Mouse (Mus musculus) kidney, adult 2 months (tissue): ENCODE data around the gene Ccdc171. TPM values are rescaled to one million over a fixed set of nuclear protein-coding genes. Genes with fewer than 3 reads are reported as not detected.
"Not testable (repeated sequence)": the region's sequence is repeated elsewhere in the genome, so short reads cannot be mapped to it uniquely, and the experiment has no call there.

Experiments
- DNase-seq: peaks from one replicate; pipeline ENCODE4 v3.0.0; 2021
- H3K27ac ChIP-seq: fragments of 200-500 bp; 2 replicates; pipeline ENCODE4 v1.5.1; 2012; ENCODE audit warnings: low read depth, low read length, control low read depth, inconsistent platforms; ENCODE audit not compliant: insufficient read depth
- H3K27me3 ChIP-seq: fragments of 200-500 bp; replicated peaks from 2 replicates; pipeline ENCODE4 v1.6.1; 2012; ENCODE audit warnings: mild to moderate bottlenecking, moderate library complexity, low read length, inconsistent platforms; ENCODE audit not compliant: control insufficient read depth, insufficient read depth
- H3K36me3 ChIP-seq: fragments of 200-500 bp; 2 replicates; pipeline ENCODE4 v1.6.1; 2012; ENCODE audit warnings: mild to moderate bottlenecking, moderate library complexity, low read length, inconsistent platforms; ENCODE audit not compliant: control insufficient read depth, insufficient read depth
- H3K4me1 ChIP-seq: fragments of 200-500 bp; 2 replicates; pipeline ENCODE4 v1.6.1; 2011; ENCODE audit warnings: low read length; ENCODE audit not compliant: control insufficient read depth, insufficient read depth
- H3K4me3 ChIP-seq: fragments of 200-500 bp; 2 replicates; pipeline ENCODE4 v1.5.1; 2011; ENCODE audit warnings: mild to moderate bottlenecking, low read depth, low read length, control low read depth; ENCODE audit not compliant: insufficient read depth
- CTCF ChIP-seq: fragments of 200-500 bp; conservative IDR thresholded peaks from 2 replicates; pipeline ENCODE4 v1.5.1; 2011; ENCODE audit warnings: low read depth, mild to moderate bottlenecking, control low read depth, low read length, moderate library complexity, mixed read lengths; ENCODE audit not compliant: insufficient read depth, insufficient read length
- POLR2A ChIP-seq: fragments of 200-500 bp; IDR thresholded peaks from one replicate; pipeline ENCODE4 v1.6.1; 2011; ENCODE audit warnings: low read depth, low read length, control low read depth
- WGBS: fragments of 180-500 bp; shearing (Covaris S2); methylation state at CpG from one replicate; pipeline ENCODE4 v1.1.7; 2018; 5-methylcytosine and 5-hydroxymethylcytosine counted together
- polyA plus RNA-seq: library from polyadenylated mRNA; depleted of rRNA; stranded (reverse); fragments of >200 nt; gene quantifications from 2 replicates; pipeline ENCODE4 v1.2.3, GENCODE M21; 2012

Gene Ccdc171
- polyA plus RNA-seq, 1 experiment = 0.72 TPM

DNA sequence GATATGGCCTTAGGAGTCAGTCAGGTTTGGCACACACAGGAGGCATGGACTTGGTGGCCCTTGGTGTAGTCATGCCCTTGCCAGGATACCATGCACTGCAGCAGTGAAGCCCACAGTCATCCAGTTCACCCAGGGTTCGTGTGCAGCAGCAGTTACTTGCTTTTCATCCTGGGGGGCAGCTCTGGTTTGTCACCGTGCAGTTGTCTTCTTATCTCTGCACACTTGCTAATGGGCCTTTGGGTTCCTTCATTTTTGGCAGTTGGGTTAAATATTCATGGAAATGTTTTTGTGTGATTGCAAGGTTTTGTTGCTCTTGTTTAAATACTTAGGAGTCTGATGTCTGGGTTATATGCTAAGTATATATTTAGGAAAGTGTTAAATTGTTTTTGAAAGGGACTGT lies 144.2 kb downstream of the Ccdc171 start:
- H3K4me3 ChIP-seq = no peak overlapping the region
- 80% methylated on average over 2 of the region's 2 CpGs for WGBS
- H3K27ac ChIP-seq = no peak overlapping the region
- no peaks in the 10 kb centered on the region for H3K4me1 ChIP-seq
- TF ChIP-seq CTCF = no peak
- TF ChIP-seq POLR2A = no peak
- no peak for DNase-seq
- H3K27me3 ChIP-seq = no peaks in the 10 kb centered on the region
- H3K36me3 ChIP-seq = 0 out of 2 replicates have a peak, but pooled peaks cover 2% of the 10 kb centered on the region

DNA sequence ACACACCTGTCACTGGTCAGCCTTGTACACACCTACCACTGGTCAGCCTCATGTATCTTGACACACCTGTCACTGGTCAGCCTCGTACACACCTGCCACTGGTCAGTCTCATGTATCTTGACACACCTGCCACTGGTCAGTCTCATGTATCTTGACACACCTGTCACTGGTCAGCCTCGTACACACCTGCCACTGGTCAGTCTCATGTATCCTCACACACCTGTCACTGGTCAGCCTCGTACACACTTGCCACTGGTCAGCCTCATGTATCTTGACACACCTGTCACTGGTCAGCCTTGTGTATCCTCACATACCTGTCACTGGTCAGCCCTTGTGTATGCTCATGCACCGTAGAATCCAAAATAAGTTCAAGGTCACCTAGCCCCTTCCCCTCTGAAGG lies 150.0 kb downstream of the Ccdc171 start:
- WGBS = 94% methylated on average over 4 of the region's 4 CpGs
- not testable (repeated sequence) for H3K4me3 ChIP-seq, H3K27ac ChIP-seq, H3K4me1 ChIP-seq, DNase-seq, H3K27me3 ChIP-seq, H3K36me3 ChIP-seq

DNA sequence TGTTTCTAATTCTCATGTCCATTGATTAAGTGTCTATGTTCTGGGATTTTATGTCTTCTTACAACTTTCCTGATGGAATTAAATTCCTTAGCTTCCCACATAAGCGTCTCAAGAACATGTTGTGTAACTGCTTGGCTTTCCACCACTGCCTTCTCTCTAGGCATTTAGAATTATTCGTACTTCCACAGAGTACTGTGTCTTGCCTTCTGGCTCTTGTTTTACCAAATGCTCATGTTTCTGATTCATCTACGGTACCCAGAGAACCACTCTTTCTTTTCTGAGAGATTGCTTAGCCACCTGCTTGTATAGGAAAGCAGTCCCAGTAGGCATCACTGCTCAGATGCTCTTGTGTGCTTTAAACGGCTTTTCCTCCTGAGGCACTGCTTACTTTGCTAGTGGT lies 151.1 kb downstream of the Ccdc171 start:
- Histone ChIP-seq H3K27ac (no peak overlapping the region), H3K4me3 (no peak overlapping the region), H3K27me3 (no peaks in the 10 kb centered on the region), H3K4me1 (no peaks in the 10 kb centered on the region), H3K36me3 (no peaks in the 10 kb centered on the region)
- TF ChIP-seq CTCF = no peak
- TF ChIP-seq POLR2A = no peak
- 94% methylated on average over 4 of the region's 4 CpGs for WGBS
- DNase-seq = no peak

DNA sequence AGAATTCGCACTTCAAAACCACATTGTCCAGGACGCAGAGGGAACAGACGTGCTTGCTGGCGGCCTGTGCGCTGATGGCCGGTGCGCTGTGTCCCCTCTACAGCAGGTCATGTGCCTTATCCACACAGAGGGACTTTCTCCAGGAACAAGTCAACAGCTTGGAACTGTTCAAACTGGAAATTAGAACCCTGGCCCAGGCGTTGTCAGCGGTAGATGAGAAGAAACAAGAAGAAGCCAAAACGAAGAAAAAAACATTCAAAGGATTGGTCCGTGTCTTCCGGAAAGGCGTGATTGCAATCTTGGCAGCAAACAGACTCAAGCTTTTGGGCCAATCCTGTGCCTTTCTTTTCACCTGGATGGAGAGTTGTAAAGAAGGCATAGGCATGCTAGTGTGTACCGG lies 155.7 kb downstream of the Ccdc171 start:
- WGBS = 93% methylated on average over 14 of the region's 14 CpGs

DNA sequence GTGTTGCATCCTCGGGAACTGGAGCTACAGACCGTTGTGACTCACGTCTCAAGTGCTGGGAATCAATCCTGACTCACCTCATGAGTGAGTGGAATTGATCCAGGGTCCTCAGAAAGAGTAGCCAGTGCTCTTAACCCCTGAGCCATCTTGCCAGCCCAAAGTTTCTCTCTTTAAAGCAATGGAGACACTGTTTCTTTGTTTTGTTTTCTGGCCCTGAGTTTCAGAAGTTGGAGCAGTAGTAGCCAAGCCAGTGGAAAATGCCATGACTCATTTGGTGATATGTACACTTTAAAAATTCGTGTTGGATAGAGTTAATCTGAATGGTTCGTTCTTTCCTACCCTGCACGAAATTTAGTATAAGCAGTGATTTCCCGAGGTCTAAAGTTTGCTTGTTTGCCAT lies 157.5 kb downstream of the Ccdc171 start:
- TF ChIP-seq POLR2A (no peak), CTCF (no peak)
- H3K36me3 ChIP-seq = no peaks in the 10 kb centered on the region
- DNase-seq = no peak
- H3K27me3 ChIP-seq = no peaks in the 10 kb centered on the region
- no peak overlapping the region for H3K4me3 ChIP-seq
- no peaks in the 10 kb centered on the region for H3K4me1 ChIP-seq
- 87% methylated on average over 7 of the region's 7 CpGs for WGBS
- no peak overlapping the region for H3K27ac ChIP-seq

More for the DNA sequence above, 155.7 kb downstream of the Ccdc171 start:
- Histone ChIP-seq H3K27me3 (no peaks in the 10 kb centered on the region), H3K4me1 (no peaks in the 10 kb centered on the region), H3K4me3 (no peak overlapping the region), H3K36me3 (no peaks in the 10 kb centered on the region), H3K27ac (no peak overlapping the region)
- TF ChIP-seq POLR2A = no peak
- no peak for TF ChIP-seq CTCF
- DNase-seq = no peak

DNA sequence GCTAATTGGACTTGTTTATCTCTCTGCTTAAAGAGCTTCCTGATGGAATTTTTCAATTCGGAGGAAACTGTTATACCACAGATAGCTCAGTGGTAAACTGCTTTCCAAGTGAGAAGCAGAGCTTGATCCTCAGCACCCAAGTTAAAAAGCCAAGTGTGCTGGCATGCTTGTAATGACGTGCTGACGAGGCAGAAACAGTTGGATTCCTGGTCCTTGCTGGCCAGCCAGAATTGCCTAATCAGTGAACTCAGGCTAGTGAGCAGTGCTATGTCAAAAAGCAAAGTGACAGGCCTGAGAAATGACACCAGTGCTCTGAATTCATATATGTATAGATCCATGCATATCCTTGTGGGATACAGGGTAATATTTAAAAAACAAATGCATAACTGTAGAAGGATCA lies 174.8 kb downstream of the Ccdc171 start:
- H3K27ac ChIP-seq = no peak overlapping the region
- no peak overlapping the region for H3K4me3 ChIP-seq
- no peaks in the 10 kb centered on the region for H3K36me3 ChIP-seq
- H3K27me3 ChIP-seq = no peaks in the 10 kb centered on the region
- TF ChIP-seq POLR2A (no peak), CTCF (no peak)
- 77% methylated on average over 3 of the region's 3 CpGs for WGBS
- no peak for DNase-seq
- no peaks in the 10 kb centered on the region for H3K4me1 ChIP-seq

DNA sequence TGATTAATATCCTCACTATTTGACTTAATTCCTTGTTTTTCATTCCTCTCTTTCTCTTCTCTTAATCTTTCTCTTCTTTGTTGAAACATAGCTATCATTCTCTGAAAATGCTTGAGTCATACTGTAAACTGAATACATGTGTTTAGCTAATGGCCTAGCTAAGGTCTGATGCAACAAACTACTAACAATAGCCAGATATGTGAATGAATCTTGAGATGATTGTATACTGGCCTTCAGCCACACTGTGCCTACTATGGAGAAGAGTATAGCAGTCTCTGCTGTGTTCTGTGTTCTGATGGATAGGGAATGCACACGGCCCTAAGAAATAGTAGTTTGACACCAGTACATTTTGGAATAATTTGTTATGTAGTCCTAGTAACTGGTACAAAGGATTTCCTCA lies 191.7 kb downstream of the Ccdc171 start:
- TF ChIP-seq CTCF (no peak), POLR2A (no peak)
- 73% methylated on average over 1 of the region's 1 CpGs for WGBS
- Histone ChIP-seq H3K4me1 (no peaks in the 10 kb centered on the region), H3K36me3 (no peaks in the 10 kb centered on the region), H3K27ac (no peak overlapping the region), H3K27me3 (no peaks in the 10 kb centered on the region), H3K4me3 (no peak overlapping the region)
- no peak for DNase-seq

DNA sequence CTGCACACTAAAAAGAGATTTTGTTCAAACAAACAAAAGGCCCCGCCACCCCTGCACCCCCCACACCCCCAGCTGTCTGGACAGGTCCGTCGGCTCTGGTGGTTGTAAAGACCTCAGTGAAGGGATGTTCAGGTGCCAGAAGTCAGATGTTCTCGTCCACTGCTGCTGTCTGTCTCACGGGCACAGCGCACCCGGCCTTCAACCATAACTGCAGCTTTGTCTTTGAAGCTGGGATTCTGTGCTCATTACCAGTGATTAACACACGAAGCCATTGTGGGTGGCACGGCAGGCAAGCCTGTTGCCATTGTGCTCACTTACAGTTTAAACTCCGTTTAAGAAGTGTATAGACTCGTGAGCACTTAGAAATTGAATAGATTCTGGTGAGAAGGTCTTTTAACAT lies 194.5 kb downstream of the Ccdc171 start:
- Histone ChIP-seq H3K36me3 (no peaks in the 10 kb centered on the region), H3K4me1 (no peaks in the 10 kb centered on the region), H3K4me3 (no peak overlapping the region), H3K27ac (no peak overlapping the region), H3K27me3 (no peaks in the 10 kb centered on the region)
- TF ChIP-seq CTCF (no peak), POLR2A (no peak)
- no peak for DNase-seq
- WGBS = 58% methylated on average over 11 of the region's 11 CpGs

DNA sequence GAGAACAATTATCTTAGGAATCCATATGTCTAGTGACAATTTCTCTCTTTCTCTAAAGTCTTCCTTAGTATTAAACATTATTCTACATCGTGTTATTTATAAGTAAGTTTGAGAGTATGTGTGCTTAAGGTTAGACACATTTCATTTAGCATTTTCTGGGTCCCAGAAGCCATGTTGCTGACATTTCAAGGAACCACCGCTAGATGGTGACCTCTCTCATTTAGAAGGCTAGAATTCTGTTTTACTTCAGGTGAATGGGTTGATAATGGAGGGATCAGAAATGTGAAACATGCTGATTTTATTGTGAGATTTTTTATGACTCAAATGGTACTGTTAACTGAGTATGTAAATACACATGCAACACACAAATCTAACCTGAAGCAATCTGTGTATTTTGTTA lies 199.8 kb downstream of the Ccdc171 start:
- TF ChIP-seq POLR2A (no peak), CTCF (no peak)
- WGBS = 20% methylated on average over 2 of the region's 2 CpGs
- Histone ChIP-seq H3K4me3 (no peak overlapping the region), H3K27me3 (no peaks in the 10 kb centered on the region), H3K4me1 (no peaks in the 10 kb centered on the region), H3K36me3 (no peaks in the 10 kb centered on the region), H3K27ac (no peak overlapping the region)
- peak; percentile 29 for DNase-seq
